Mouse (Mus musculus): ENCODE measurements around the gene Gm29735.
"Not testable (repeated sequence)": the region's sequence is repeated elsewhere in the genome, so short reads cannot be mapped to it uniquely, and the experiment has no call there.

Gene Gm29735

DNA sequence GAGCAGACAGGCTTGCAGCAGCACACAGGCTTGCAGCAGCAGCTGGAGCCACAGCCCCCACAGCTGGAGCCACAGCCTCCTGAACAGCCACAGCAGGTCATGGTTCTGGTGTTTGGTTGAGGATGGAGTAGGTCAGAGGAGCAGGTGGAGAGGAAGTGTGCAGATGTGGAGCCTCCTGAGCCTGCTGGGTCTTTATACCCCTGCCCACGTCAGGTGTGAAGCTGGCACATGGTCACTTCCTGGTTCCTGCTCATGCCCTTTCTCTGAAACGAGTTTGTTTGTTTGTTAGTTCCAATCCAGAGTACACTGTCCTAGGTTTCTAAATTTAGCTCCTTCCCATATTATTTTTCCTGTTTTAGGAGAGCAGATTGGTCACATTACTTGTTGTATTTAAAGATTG is at the start of gene Gm29735:
Gm29735 (minus strand) TSS at position 101 of the 400 bp plus-strand sequence.
- DNase-seq (ENCODE audit: low spot score), result not testable (repeated sequence)

DNA sequence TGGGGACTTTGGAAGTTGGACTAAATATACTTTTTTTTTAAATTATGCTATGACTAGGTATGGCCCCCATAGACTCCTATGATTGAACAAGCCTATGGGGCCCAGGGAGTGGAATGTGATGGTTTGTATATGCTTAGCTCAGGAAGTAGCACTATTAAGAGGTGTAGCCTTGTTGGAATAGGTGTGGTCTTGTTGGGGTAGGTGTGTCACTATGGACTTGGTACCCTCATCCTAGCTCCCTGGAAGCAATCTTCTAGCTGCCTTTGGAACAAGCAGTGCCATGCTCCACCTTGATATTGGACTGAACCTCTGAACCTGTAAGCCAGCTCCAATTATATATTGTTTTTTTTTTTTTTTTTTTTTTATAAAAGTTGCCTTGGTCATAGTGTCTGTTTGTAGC is 48.6 kb upstream of the Gm29735 start:
- DNase-seq (ENCODE audit: low spot score), result no peak

DNA sequence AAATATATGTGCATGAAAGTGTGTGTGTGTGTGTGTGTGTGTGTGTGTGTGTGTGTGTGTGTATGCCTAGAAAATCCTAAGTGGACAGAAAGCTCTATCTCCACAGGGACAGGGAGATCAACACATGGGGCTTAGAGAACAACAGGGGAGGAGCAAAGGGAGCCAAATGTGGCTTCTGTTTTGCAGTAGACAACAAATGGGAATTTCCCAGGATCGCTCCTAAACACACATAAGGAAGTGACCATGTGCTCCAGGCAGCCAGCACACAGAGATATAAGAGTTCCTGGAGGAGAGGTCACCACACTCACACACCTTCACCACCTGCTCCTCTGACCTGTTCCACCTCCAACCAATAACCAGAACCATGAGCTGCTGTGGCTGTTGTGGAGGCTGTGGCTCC is 44.2 kb upstream of the Gm29735 start, which contains the start of gene Krtap5-3:
Krtap5-3 (plus strand) TSS at position 301 of the 400 bp plus-strand sequence.
- DNase-seq (ENCODE audit: low spot score), result no peak

DNA sequence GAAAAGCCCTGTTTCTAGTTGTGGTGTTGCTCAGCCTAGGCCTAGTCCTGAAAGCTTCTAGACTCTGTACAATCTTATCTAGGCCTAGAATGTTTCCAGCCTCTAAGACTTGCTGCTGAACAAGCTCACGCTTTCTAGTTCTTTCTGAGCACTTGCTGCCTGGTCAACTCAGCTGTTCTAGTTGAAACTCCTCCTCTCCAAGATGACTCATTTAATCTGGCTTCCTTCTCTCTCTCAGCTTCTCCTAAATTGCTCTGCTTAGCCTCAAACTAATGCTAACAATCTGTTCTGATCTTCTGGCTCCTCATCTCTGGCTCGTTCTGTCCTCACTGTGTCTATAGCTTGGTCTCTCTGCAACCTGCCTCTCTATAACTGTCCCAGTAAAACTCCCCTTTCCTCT is 41.8 kb upstream of the Gm29735 start:
- no peak for DNase-seq (ENCODE audit: low spot score)

DNA sequence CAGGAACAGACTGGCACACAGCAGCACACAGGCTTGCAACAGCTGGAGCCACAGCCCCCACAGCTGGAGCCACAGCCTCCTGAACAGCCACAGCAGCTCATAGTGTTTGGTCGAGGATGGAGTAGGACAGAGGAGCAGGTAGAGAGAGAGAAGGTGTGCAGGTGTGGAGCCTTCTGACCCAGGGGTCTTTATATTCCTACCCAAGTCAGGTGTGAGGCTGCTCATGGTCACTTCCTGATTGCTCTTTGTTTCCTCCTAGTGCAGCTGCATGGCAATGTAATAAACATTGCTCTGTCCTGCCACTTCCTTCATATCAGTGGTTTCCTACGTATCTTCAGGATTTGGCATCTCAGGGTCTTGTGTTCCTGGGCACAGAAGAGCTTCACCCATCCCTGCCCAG is 33.4 kb upstream of the Gm29735 start, which contains the start of gene Gm10153:
Gm10153 (minus strand) TSS at position 101 of the 400 bp plus-strand sequence.
- no peak for DNase-seq (ENCODE audit: low spot score)

DNA sequence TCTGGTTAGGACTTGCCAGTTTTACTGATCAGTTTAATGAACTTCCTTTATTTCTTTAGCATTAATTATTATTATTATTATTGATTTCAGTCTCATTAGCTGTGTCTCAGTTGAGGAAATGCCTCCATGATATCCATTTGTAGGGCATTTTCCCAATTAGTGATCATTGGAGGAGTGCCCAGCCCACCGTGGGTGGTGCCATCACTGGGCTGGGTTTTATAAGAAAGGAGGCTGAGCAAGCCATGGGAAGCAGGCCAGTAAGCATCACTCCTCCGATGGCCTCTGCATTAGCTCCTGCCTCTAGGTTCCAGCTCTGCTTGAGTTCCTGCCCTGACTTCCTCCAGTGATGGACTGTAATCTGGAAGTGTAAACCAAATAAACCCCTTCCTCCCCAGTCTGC is 31.2 kb upstream of the Gm29735 start:
- no peak for DNase-seq (ENCODE audit: low spot score)

DNA sequence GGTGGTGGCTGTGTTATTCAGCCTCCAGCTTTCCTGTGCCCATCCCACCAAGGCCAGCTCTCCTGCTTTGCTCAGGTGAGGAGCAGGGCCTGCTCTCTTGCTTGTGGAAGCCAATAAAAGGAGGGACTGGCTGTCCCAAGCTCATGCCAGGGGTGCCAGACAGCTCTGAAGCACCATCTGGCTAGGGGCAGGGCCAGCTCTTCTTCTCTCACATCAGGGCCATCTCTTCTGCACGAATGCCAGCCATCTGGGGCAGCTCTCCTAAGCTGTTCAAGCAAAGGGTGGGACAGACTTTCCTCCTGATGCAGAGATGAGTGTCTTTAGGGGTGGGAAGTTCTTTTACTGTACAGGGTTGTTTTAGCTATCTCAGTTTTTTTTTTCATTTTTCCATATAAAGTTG is 24.1 kb upstream of the Gm29735 start:
- DNase-seq (ENCODE audit: low spot score), result no peak

DNA sequence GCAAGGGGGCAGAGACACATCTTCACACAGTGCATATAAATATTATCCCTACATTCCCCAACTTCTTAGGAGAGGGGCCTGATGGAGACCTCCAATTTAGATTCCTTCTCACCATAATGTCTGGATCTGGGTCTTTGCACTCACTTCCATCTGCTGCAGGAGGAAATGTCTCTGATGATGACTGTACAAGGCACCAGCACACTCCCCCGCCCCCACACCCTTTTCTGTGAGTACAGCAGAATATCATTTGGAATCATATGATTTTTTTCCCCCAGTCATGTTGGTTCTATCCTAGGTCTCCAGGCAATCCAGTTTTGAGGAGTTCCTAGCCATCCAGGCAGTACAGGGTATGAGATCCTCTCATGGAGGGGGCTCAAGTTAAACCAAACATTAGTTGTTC is 21.8 kb upstream of the Gm29735 start:
- no peak for DNase-seq (ENCODE audit: low spot score)

DNA sequence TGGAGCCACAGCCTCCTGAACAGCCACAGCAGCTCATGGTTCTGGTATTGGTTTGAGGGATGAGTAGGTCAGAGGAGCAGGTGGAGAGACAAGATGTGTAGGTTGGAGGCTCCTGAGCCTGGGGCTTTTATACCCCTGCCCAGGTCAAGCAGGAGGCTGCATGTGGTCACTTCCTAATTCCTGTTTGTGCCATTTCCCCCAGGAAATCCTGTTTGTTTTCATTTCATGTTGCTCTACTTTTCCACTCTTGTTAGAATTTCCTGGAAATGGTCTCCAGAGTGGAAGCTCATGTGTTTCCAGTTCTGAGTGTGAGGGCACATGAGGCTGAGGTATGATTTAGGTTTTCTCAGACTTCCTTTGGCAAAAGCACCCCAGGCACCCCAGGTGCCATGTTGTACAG is 19.0 kb upstream of the Gm29735 start, which contains the start of gene Krtap5-2:
Krtap5-2 (minus strand) TSS at position 101 of the 400 bp plus-strand sequence.
- not testable (repeated sequence) for DNase-seq (ENCODE audit: low spot score)

DNA sequence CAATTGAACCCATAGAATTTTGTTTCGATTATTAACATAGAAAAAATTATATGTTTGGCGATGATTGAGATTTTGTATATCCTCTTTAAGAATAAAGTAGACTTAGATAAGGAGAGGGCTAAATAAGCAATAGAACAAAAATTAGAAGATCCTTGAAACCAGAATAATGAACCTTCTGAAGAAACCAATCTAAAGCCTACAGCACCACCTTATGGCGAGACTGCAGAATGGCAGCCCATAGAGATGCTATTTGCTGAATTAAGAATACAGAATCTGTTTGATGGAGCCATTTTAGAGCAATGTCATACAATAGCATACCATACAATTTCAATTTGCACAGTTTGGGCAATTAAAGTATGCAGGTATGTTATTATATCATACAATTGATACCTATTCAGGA is 12.9 kb upstream of the Gm29735 start:
- DNase-seq (ENCODE audit: low spot score), result peak; percentile 29

DNA sequence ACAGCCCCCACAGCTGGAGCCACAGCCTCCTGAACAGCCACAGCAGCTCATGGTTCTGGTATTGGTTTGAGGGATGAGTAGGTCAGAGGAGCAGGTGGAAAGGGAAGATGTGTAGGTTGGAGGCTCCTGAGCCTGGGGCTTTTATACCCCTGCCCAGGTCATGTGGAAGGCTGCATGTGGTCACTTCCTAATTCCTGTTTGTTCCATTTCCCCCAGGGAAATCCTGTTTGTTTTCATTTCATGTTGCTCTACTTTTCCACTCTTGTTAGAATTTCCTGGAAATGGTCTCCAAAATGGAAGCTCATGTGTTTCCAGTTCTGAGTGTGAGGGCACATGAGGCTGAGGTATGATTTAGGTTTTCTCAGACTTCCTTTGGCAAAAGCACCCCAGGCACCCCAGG is 8.7 kb upstream of the Gm29735 start, which contains the start of gene Gm4553:
Gm4553 (minus strand) TSS at position 101 of the 400 bp plus-strand sequence.
- not testable (repeated sequence) for DNase-seq (ENCODE audit: low spot score)

DNA sequence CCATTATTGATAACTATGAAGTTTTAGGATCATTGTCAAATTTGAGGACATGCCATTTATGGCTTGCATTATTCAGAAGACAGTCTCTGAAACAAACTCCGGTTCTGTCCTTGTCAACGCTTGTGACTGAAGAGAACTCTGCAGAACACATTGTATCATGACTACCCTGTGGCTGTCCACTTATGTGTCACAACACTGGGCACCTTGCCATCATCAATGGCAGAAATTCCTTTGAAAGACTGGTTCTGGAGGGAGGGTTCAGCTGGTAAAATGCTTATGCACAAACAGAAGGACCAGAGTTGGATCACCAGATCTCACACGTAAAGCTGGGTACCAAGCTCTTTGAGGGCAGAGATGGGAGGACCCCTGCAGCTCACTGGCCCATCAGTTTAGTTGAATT is 2.5 kb upstream of the Gm29735 start:
- DNase-seq (ENCODE audit: low spot score), result no peak

DNA sequence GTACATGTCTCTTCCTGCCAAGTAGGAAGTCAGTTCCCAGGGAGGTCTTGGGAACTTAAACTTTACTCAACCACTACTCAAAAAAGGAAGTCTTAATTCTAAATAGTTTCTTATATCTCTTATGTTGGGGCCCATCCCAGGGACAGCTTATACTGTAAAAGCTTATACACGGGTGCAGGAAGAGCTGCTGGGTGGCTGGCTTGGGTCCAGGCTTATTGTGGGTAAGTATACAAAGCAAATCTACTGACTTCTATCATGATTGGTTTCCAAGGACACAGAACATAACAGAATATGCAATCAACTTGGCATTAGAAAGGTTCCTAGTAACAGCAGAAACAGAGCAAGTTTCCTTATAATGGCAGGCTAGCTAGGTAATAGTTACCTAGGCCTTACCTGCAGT is 1.6 kb downstream of the Gm29735 start:
- DNase-seq (ENCODE audit: low spot score), result no peak

DNA sequence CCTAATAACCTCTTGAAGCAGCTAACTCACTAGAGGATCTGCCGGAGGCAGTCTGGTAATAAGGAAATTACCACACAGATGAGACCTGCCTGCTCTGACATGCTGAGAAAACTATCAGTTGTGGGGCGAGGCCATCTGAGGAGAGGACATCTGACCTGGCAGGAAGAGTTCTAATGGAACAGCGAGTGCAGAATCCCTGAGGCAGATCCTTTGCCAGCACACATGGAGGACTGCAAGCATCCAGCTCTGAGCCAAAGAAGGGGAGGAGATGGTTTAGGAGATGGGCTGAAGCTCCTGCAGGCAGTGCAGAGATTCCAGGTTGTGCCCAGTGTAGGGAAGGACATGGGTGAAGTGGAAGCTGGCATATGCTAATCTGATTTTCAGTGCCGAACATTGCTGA is 4.7 kb downstream of the Gm29735 start:
- DNase-seq (ENCODE audit: low spot score), result no peak

DNA sequence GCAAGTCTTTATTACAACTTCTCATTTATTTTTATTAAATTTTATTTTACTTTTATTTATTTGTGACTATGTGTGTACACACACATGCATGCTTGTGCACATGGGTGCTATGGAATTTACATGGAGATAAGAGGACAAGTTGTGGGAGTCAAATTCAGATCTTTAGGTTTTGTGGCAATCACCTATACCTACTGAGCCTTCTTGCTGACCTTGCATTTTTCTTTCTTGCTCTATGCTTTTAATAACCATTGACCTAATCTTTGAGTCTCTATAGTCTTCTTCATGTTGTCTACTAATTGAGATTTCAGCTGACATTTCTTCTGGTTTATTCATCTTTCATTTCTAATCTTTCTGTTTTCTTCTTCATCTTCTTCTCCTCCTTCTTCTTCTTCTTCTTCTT is 8.3 kb downstream of the Gm29735 start:
- DNase-seq (ENCODE audit: low spot score), result no peak

DNA sequence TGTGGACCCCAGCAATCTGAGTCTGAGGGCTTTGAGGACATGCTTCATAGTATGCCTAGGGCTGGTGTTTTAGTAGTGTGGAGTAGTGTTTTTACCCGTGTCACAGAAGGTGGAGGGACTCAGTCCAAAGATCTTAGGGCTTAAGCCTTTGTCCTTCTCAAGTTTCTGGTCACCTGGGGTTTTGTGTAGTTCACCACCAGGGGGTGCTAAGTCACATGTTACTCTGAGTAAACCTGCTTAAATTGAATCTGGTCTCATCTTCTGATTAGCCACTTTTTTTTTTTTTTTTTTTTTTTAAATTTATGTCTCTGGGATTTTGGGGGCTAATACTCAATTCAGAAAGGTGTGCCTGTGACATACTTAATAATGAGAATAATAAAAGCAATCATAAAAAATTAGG is 10.9 kb downstream of the Gm29735 start:
- DNase-seq (ENCODE audit: low spot score), result peak; percentile 30

DNA sequence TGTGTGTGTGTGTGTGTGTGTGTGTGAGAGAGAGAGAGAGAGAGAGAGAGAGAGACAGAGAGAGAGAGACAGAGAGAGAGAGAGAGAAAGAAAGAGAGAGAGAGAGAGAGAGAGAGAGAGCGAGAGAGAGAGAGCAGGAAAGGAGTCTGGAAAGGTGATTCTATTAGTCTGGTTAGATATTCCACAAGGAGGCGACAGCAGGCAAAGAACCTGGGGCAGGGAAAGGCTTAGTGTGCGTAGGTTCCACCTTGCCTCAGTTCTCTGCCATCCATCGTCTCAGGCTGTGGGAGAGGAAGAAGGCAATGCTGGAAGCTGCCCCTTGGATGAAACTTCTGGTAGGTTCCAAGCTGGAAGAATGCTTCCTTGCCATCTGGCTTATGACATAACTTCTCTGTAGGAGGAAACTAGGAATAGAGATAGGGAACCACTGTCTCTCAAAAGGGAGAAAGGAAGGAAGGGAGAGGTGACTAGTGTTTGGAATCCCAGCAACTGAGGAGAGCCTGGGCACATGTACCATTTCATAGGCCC is 11.4 kb downstream of the Gm29735 start:
- DNase-seq (ENCODE audit: low spot score), result no peak

DNA sequence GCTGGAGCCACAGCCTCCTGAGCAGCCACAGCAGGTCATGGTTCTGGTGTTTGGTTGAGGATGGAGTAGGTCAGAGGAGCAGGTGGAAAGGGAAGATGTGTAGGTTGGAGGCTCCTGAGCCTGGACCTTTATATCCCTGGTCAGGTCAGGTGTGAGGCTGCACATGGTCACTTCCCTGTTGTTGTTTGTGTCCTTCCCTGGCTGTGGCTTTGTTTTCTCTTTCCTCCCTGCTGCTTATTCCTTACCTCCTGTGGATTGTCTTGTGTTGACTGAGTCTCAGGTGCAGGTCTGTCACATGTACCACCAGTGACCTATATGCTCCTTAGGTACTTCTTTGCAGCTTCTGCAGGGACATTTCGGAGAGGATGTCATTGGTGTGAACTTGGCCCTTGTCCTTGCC is 12.4 kb downstream of the Gm29735 start, which contains the start of gene Gm45337:
Gm45337 (minus strand) TSS at position 101 of the 400 bp plus-strand sequence.
- no peak for DNase-seq (ENCODE audit: low spot score)

DNA sequence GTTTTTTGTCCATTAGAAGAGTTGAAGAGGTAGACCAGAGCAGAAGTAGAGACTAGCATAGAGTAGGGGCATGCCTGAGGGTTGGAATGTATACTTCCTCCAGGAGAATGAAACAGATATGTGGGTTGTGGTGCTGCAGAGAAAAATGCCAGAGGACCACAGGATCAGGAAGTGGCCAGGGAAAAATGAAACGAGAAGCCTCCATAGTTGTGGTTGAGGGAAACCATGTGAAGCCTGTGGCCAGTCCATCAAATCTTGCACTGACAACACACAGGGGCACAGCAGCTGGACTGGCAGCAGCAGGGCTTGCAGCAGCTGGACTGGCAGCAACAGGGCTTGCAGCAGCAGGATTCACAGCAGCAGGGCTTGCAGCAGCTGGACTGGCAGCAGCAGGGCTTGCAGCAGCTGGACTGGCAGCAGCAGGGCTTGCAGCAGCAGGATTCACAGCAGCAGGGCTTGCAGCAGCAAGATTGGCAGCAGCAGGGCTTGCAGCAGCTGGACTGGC is 13.4 kb downstream of the Gm29735 start:
- DNase-seq (ENCODE audit: low spot score), result not testable (repeated sequence)

DNA sequence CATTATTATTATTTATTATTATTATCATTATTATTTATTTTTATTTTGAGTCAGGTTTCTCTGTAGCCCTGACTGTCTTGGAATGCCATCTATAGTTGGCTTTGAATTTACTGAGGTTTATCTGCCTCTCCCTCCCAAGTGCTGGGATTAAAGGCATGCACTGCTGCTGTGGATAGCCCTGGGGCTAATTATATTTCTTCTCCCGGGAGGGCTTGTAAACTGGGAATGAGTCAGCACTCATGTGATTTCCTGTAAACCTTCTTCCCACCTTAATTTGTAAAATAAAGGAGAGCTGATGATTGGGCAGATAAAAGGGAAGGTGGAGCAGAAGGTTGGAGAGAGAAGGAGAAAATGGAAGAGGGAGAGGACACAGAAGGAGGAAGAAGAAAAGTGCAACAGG is 16.2 kb downstream of the Gm29735 start:
- DNase-seq (ENCODE audit: low spot score), result no peak

DNA sequence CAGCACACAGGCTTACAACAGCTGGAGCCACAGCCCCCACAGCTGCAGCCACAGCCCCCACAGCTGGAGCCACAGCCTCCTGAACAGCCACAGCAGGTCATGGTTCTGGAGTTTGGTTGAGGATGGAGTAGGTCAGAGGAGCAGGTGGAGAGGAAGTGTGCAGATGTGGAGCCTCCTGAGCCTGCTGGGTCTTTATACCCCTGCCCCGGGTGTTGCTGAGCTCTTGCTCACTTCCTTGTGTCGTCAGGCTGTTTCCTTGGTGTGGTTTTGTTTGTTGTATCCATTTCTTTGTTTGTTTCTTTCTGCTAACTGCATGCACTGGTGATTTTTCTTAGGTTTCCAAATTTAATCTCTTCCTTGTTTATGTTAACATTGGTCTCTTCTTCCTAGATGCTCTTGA is 21.0 kb downstream of the Gm29735 start, which contains the start of gene Gm39115:
Gm39115 (minus strand) TSS at position 101 of the 400 bp plus-strand sequence.
- DNase-seq (ENCODE audit: low spot score), result not testable (repeated sequence)

DNA sequence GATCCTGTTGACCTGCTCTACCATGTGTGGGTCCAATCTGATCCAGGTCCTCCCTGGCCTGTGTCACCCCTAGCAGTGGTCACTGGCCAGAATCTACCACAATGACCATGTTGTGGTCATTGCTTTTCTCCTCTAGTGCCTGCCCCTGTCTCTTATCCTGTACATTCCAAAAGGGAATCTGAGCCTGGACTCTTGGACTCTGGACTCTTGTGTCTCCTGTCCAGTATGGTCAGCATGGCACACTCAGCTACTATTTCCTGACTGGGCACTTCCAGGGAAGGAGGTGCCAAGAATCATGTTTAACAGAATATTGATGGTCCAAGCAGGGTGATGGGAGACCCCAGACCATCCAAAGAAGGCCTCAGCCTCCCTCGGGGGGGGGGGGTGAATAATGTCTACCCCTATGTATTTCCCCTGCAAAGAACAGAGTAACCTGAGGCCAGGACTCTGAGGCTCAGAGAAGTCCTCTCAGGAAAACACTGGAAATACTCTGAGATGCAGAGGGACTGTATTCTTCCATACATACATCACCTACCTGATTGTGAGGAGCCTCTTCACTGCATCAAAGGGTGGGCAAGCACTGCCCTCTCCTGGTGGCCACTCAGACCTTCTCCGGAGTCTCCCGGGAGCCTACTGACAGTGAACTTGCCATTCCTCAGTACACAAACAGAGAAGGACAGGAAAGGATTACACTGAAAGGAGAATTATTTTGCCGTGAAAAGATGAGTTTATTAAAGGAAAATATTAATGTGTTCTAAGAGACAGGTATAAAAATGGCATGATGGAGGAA is 22.5 kb downstream of the Gm29735 start:
- DNase-seq (ENCODE audit: low spot score), result no peak

DNA sequence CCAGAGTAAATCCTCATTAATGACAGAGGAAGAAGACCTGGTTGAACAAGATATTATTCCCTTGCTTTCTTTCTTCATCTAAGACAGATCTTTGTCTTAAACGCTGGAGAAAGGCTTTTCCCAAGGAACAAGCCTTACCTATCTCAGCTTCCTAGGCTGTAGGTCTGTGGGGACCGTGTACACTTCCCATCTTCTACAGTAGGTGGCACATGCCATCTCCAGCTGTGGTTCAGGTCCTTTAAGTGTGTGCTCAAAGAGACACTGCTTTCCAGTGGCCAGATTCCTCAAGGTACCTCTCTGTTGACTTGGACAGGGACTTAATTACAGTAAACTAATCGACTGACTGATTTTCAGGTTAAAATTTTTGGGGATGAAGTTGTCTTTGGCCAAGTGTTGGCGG is 28.1 kb downstream of the Gm29735 start:
- DNase-seq (ENCODE audit: low spot score), result no peak

Measured in c-Kit-positive CD71-positive TER-119-positive erythroid progenitor cells, embryonic 14.5 days (primary cell).